Mouse (Mus musculus) brain, embryonic 14.5 days (tissue): ENCODE measurements around the gene Haus8. TPM values are rescaled to one million over a fixed set of nuclear protein-coding genes. Genes with fewer than 3 reads are reported as not detected.
"Not testable (repeated sequence)": the region's sequence is repeated elsewhere in the genome, so short reads cannot be mapped to it uniquely, and the experiment has no call there.

Experiments
- DNase-seq: peaks from one replicate; pipeline ENCODE4 v3.0.0-alpha.2; 2011; ENCODE audit warnings: low read depth
- CTCF ChIP-seq: fragments of 200-500 bp; IDR thresholded peaks from 2 replicates; pipeline ENCODE4 v1.5.1; 2012; ENCODE audit warnings: inconsistent platforms, mild to moderate bottlenecking, moderate library complexity, borderline replicate concordance; ENCODE audit not compliant: insufficient read depth, insufficient read length; ENCODE audit errors: extremely low read depth
- POLR2A ChIP-seq: fragments of 200-500 bp; IDR thresholded peaks from 2 replicates; pipeline ENCODE4 v1.6.1; 2012; ENCODE audit warnings: mild to moderate bottlenecking, inconsistent platforms, borderline replicate concordance; ENCODE audit not compliant: poor library complexity, insufficient read depth, insufficient read length, severe bottlenecking; ENCODE audit errors: extremely low read depth
- polyA plus RNA-seq: library from polyadenylated mRNA; depleted of rRNA; stranded (reverse); fragments of >200 nt; gene quantifications from 2 replicates; pipeline ENCODE4 v1.2.3, GENCODE M21; 2012

The Haus8 gene
- polyA plus RNA-seq, 1 experiment: 28.2 TPM

- TF ChIP-seq POLR2A: no peak
- no peak for TF ChIP-seq CTCF
- no peak for DNase-seq
These were observed 24.7 kb upstream of the Haus8 start for GRCm38 (mm10) chr8:71297439-71297838.

- no peak for DNase-seq
- TF ChIP-seq POLR2A: no peak
- TF ChIP-seq CTCF: no peak
These were observed 24.1 kb upstream of the Haus8 start for GRCm38 (mm10) chr8:71296784-71297183.

- DNase-seq: no peak
- no peak for TF ChIP-seq POLR2A
- no peak for TF ChIP-seq CTCF
These were observed 23.5 kb upstream of the Haus8 start for GRCm38 (mm10) chr8:71296188-71296621.

- DNase-seq: not testable (repeated sequence)
These were observed 21.2 kb upstream of the Haus8 start for GRCm38 (mm10) chr8:71293930-71294329.

GRCm38 (mm10) chr8:71291351-71291750 is 18.6 kb upstream of the Haus8 start:
- no peak for TF ChIP-seq CTCF
- TF ChIP-seq POLR2A: no peak
- DNase-seq: no peak

- TF ChIP-seq POLR2A: no peak
- DNase-seq: no peak
These were observed 18.2 kb upstream of the Haus8 start for GRCm38 (mm10) chr8:71290911-71291310.

GRCm38 (mm10) chr8:71290211-71290610 is 17.5 kb upstream of the Haus8 start:
- no peak for DNase-seq
- TF ChIP-seq CTCF (no peak), POLR2A (no peak)

- TF ChIP-seq POLR2A (no peak), CTCF (no peak)
- no peak for DNase-seq
These were observed 16.4 kb upstream of the Haus8 start for GRCm38 (mm10) chr8:71289098-71289497.

GRCm38 (mm10) chr8:71288441-71288949 is 15.8 kb upstream of the Haus8 start:
- peak; percentile 9; the same call in 1 of the 2 replicates for TF ChIP-seq CTCF
- TF ChIP-seq POLR2A: no peak
- DNase-seq: no peak

GRCm38 (mm10) chr8:71286223-71286622 is 13.5 kb upstream of the Haus8 start:
- DNase-seq: not testable (repeated sequence)

- TF ChIP-seq CTCF: no peak
- TF ChIP-seq POLR2A: no peak
- peak; percentile 3 for DNase-seq
These were observed 9.9 kb upstream of the Haus8 start for GRCm38 (mm10) chr8:71282621-71283020.

GRCm38 (mm10) chr8:71281731-71282130 is 9.0 kb upstream of the Haus8 start:
- DNase-seq: not testable (repeated sequence)

GRCm38 (mm10) chr8:71279409-71279808 is 6.7 kb upstream of the Haus8 start:
- DNase-seq: not testable (repeated sequence)

- DNase-seq: no peak
- no peak for TF ChIP-seq POLR2A
- TF ChIP-seq CTCF: no peak
These were observed 3.4 kb upstream of the Haus8 start for GRCm38 (mm10) chr8:71276166-71276565.

GRCm38 (mm10) chr8:71274478-71274877 is 1.7 kb upstream of the Haus8 start:
- no peak for DNase-seq
- no peak for TF ChIP-seq CTCF
- no peak for TF ChIP-seq POLR2A
